Mouse (Mus musculus) hematopoietic stem cell, adult 5-6 weeks (primary cell): ENCODE measurements around the gene Lyrm9. TPM values are rescaled to one million over a fixed set of nuclear protein-coding genes. Genes with fewer than 3 reads are reported as not detected.
"Not testable (repeated sequence)": the region's sequence is repeated elsewhere in the genome, so short reads cannot be mapped to it uniquely, and the experiment has no call there.

Source experiments
- ATAC-seq, 2 experiments: fragments of 125-278 bp in 1 of 2; replicated peaks in 1 of 2; 2 replicates each; pipeline ENCODE4 v1.8.0; 2016 to 2017; ENCODE audit warnings: inconsistent platforms in 2 of 2, mild to moderate bottlenecking in 2 of 2, moderate number of reproducible peaks in 2 of 2, low read depth in 1 of 2, moderate TSS enrichment in 1 of 2; ENCODE audit not compliant: low FRiP score in 2 of 2, poor library complexity in 2 of 2, severe bottlenecking in 2 of 2, insufficient read depth in 1 of 2, low TSS enrichment in 1 of 2
- total RNA-seq: library from RNA; stranded (forward); fragments of 172-1452, 232-1000 nt; gene quantifications from 2 replicates; pipeline ENCODE4 v1.2.3, GENCODE M21; 2017

Lyrm9 gene
- total RNA-seq, 1 experiment from 2014 or later = 104 TPM

DNA sequence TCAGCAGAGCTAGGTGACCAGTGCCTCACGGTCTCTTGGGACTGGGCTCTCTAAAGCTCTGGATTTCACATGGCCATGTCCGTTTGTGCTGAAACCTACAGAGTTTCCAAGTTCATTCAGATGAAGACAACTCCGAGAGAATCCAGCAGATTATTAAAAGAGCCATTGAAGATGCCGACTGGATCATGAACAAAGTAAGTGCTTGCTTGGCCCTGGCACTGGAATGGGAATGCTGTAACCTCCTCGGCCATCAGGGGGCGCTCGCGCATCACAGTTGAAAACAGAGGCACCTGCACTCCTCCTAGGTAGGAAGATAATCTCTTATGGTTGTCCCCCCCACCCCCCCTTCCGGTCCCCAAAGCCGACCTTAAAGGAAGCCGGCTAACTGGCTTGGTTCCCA lies 11.6 kb downstream of the Lyrm9 start:
- ATAC-seq = peak in 1 of 2 experiments; percentile 34; a peak in 1 of 4 replicates

DNA sequence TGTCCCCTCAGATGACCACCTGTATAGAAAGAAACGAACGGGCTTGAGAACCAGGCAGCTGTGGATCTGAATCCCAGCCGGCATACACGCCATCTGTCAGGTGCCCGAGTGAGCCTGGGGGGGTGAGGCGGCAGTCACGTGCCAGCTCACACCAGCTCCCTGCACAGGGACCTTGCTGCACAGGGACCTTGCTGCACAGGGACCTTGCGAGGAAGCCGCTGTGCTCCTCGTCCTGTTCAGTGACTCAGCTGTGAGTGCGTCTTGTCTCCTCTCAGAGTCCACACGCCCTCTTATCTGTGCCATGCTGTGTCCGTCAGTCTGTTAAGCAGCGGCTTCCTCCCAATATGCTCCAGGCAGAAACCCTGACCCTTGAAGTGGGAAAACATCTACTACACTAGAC lies 13.1 kb downstream of the Lyrm9 start:
- ATAC-seq = no peak

GRCm38 (mm10) chr11:78840141-78840540 lies 13.8 kb downstream of the Lyrm9 start:
- no peak for ATAC-seq

GRCm38 (mm10) chr11:78841987-78842386 lies 15.6 kb downstream of the Lyrm9 start:
- ATAC-seq = no peak

DNA sequence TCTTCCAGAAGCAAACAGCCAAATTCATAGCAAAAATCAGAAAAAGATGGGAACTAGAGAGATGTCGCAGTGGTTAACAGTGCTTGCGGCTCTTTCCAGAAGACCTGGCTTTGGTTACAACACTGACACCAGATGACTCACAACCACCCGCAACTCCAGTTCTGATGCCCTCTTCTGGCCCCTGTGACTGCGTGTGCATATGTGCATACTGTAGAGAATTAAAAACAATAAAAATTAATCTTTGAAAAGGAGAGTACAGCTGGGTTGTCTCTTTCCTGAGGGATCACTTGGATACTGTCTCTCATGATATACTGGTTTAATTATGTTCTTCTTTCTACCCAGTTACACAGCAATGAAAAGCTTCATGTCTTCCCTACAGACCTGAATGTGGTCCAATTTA lies 20.2 kb downstream of the Lyrm9 start:
- no peak for ATAC-seq

- ATAC-seq = no peak
Measured at GRCm38 (mm10) chr11:78847884-78848848, 21.8 kb downstream of the Lyrm9 start.

- no peak for ATAC-seq
Measured at GRCm38 (mm10) chr11:78849859-78850258, 23.5 kb downstream of the Lyrm9 start.

DNA sequence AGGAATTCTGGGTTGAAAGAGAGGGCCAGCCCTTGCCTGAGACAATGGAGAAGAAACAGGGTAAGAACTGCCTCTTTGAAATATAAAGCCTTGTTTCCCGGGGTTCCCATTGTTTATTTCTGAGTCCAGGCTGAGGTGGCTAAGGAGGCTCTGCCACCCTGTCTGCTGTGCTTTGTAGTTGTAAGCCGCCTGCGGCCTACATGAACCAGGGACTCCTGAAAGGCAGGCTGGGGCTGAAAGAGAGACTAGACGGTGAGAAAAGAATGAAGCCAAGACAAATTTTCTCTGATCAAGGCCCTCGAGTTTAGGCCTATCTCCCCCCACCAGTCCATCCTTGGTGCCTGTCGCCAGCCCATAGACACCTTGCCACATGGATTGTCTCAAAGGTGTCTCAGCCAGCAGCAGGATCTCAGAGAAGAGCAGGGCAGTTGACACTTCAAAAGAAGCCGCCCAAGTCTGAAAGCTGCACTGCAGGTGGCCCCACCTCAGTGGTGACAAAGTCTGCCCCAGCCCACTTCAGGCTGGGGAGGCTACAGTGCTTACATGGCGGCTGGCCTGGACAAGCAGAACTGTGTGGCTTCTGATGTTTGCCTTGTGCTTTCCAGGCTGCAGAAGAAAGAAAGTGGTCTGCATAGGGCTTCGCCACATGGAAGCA lies 25.0 kb downstream of the Lyrm9 start:
- no peak for ATAC-seq

GRCm38 (mm10) chr11:78851871-78852265 lies 25.5 kb downstream of the Lyrm9 start:
- ATAC-seq = no peak

DNA sequence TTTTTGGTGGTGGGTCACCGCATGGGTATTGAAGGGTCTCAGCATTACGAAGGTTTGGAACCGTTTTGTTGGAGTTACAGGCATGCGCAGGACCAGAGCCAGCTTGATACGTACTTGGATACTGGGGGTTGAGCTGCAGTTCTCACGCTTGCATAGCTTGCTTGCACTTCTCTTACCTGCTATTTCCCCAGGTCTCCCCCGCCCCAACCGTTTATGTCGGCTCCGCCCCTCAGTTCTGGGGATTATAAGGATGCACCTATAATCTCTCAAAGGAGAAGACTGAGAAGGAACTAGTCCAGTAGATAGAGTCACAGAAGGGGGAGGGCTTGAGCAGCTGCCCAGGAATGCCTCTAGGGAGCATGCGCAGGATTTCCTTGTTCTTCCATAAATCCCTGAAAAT lies 26.1 kb downstream of the Lyrm9 start:
- no peak for ATAC-seq

GRCm38 (mm10) chr11:78856310-78856709 lies 29.9 kb downstream of the Lyrm9 start:
- ATAC-seq = peak; percentile 84 to 89

- no peak for ATAC-seq
Measured at GRCm38 (mm10) chr11:78857611-78858010, 31.2 kb downstream of the Lyrm9 start.

DNA sequence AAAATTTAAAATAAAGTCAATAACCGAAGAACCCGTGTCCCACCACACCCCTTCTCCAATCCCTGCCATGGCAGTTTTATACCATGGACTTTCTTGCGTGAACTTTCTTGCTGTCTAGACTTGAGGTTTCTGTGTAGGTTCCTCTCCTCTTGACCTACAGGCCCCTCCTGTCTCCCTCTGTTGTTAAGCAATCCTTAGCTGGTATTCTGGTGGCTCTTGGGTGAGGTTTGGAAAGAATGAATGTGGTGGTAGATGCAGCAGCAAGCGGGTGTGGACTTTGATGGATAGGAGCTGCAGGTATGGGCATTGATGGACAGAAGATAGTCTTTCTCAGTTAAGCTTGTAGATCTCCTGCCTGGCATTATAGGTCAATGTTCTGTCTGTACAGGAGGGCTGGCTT lies 37.5 kb downstream of the Lyrm9 start:
- ATAC-seq = no peak

DNA sequence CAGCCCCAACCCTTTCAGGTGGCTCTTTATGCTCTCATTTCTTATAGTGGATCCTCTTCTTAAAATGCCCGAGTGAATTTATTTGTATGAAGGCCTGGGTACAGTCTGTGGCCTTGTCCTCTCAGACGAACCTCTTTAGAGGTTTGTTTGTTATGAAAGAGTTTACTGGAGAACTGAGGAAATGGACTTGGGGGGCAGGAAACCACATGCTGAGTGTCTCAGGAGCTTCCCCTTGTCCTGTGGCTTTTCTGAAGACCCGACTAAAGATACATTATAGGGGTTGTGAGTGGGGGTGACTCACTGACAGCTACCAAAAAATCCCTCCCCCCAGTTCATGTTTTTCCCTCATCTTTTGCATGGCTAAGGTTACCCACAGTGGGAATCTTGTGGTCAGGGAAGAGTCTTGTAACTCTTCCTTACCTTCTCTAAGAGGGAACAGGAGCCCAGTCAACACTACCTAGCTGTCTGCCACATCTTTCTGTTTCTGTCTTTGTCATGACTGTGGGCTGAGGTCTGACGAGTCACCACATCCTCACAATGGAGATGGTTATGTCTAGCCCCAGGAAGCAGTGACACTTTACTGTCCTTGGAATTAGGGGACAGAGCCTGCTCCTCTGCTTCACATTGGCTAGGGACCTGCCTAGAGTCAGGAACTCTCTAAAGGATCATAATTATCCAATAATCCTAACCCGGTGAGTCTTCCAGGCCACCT lies 38.3 kb downstream of the Lyrm9 start:
- ATAC-seq = peak; percentile 61 to 65; a peak in 3 of 4 replicates

DNA sequence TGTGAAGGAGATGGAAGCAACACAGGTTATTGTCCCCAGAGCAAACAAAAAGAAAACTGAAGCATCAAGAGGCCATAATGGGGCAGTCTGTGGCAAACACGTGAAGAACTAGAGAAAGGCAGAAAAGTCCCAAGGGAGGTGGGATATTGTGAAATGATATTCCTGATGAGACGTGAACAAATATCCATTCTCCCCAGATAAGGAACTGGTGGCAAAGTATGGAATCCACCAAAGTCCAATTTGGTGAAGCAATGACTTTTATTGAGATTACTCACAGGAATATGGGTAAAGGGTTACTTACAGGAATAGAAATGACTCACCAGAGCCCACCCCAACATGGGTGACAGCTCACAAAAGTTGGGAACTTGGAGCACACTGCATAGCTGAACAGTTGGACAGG lies 38.9 kb downstream of the Lyrm9 start:
- no peak for ATAC-seq

DNA sequence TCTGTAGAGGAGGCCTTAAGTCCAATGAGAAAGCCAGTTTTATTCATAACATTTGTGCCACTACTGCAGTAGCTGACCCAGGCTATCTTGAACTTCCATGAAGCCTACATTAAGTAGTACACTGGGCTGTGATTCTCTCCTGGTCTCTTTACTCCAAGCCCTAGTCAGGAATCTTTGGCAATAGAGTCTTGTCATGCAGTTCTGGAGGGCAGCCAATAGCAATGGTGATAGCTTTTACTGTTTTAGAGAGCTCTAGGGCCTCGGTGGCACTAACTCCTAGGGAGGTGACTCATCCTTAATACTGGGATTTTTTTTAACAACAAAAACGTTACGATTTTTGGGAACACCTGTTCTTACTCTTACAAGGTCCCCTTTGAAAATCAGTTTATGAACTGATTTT lies 40.1 kb downstream of the Lyrm9 start:
- ATAC-seq = no peak

- ATAC-seq = no peak
Measured at GRCm38 (mm10) chr11:78867696-78868095, 41.3 kb downstream of the Lyrm9 start.

DNA sequence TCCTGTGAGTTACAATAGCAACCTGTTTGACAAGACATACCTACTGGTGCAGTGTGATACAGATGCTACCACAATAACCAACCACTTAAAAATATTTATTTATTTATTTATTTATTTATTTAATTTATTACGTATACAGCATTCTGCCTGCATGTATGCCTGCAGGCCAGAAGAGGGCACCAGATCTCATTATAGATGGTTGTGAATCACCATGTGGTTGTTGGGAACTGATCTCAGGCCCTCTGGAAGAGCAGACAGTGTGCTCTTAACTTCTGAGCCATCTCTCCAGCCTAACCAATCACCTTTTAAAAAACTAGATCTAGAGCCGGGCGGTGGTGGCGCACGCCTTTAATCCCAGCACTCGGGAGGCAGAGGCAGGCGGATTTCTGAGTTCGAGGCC lies 42.8 kb downstream of the Lyrm9 start:
- not testable (repeated sequence) for ATAC-seq
